Comparison of ENCODE assay signal across 9 mouse cellular contexts in the genomic region with DNA sequence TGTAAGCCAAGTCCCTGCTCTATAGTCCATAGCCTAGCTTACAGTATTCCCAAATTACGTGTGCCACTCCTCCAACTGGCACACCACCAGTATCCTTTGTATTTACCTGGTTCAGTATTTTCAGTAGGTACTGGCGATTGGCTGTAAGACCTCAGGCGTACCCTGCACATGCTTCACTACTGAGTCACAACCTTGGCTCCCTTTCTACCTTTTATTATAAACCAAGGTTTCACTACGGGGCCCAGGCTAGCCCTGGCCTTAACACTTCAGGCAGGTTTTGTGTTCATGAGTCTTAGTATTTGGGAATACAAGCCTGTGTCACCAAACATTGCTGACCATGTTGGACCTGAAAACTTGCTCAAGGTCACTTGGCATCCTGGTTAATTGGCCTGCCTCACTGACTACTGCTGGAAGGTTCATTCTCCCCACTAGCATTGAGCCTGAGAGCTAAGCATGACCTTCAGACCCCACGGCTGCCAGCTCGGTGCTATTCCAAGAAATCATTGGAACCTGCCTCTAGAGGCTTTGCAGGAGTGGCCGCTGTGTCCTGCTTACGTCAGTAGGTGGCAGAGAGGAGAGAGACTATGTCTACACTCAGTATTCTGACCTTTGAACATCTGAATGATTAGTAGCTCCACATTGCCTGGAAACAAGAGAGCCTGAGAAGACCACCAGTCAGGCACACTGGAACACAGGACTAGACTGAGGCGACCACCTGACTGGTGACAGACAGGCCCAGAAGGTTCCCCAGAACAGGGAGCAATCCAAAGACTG.
DNase-seq lines count a peak whose midpoint lies in the region; ATAC-seq lines count a peak whose summit lies in the region.
"Had no signal": no experiment of that assay in that cellular context is flagged by ENCODE, and none has a peak within 500 bp of the region (broad histone marks: within the 10 kb centered on the region; RNA-seq: fewer than 3 reads in every experiment).

No protein-coding gene starts in this region.

- H3K27ac ChIP-seq in midbrain, embryonic 13.5 days: no peak overlapping the region
- H3K27ac ChIP-seq in midbrain, embryonic 16.5 days (ENCODE audit: low read length): no peak overlapping the region
- H3K27ac ChIP-seq in stomach, embryonic 15.5 days: no peak overlapping the region
- H3K27ac ChIP-seq: heart, embryonic 13.5 days had no signal

- no peaks in the 10 kb centered on the region for H3K27me3 ChIP-seq in midbrain, embryonic 13.5 days
- no peaks in the 10 kb centered on the region for H3K27me3 ChIP-seq in midbrain, embryonic 16.5 days (ENCODE audit: control insufficient read depth, insufficient read depth, low read depth, low read length)
- no peaks in the 10 kb centered on the region for H3K27me3 ChIP-seq in stomach, embryonic 15.5 days (replicated peaks)
- H3K27me3 ChIP-seq: heart, embryonic 13.5 days had no signal

- 81% methylated on average over 9 of the region's 9 CpGs for WGBS in midbrain, embryonic 13.5 days
- WGBS in midbrain, embryonic 16.5 days: 79% methylated on average over 9 of the region's 9 CpGs
- 76% methylated on average over 9 of the region's 9 CpGs for WGBS in stomach, embryonic 15.5 days

- no peak overlapping the region for H3K9ac ChIP-seq in midbrain, embryonic 13.5 days (replicated peaks)
- H3K9ac ChIP-seq in midbrain, embryonic 16.5 days (ENCODE audit: low read depth, low read length): no peak overlapping the region
- no peak overlapping the region for H3K9ac ChIP-seq in stomach, embryonic 15.5 days
- H3K9ac ChIP-seq: heart, embryonic 13.5 days had no signal

- no peak overlapping the region for H3K4me2 ChIP-seq in midbrain, embryonic 13.5 days (replicated peaks)
- H3K4me2 ChIP-seq in midbrain, embryonic 16.5 days (ENCODE audit: low read length): no peak overlapping the region
- no peak overlapping the region for H3K4me2 ChIP-seq in stomach, embryonic 15.5 days
- H3K4me2 ChIP-seq: heart, embryonic 13.5 days had no signal

- H3K4me1 ChIP-seq in midbrain, embryonic 13.5 days (replicated peaks): no peaks in the 10 kb centered on the region
- no peaks in the 10 kb centered on the region for H3K4me1 ChIP-seq in midbrain, embryonic 16.5 days (ENCODE audit: control insufficient read depth, insufficient read depth, low read length)
- no peaks in the 10 kb centered on the region for H3K4me1 ChIP-seq in stomach, embryonic 15.5 days
- H3K4me1 ChIP-seq: heart, embryonic 13.5 days had no signal

- peaks cover 66% of the 10 kb centered on the region for H3K36me3 ChIP-seq in midbrain, embryonic 13.5 days
- peaks cover 30% of the 10 kb centered on the region for H3K36me3 ChIP-seq in midbrain, embryonic 16.5 days (ENCODE audit: control insufficient read depth, insufficient read depth, low read length)
- H3K36me3 ChIP-seq in stomach, embryonic 15.5 days: no peaks in the 10 kb centered on the region

- no peak overlapping the region for H3K4me3 ChIP-seq in midbrain, embryonic 13.5 days (replicated peaks)
- H3K4me3 ChIP-seq in midbrain, embryonic 16.5 days (ENCODE audit: low read depth, low read length): no peak overlapping the region
- H3K4me3 ChIP-seq in stomach, embryonic 15.5 days (replicated peaks): no peak overlapping the region
- H3K4me3 ChIP-seq: heart, embryonic 13.5 days had no signal

- DNase-seq in adrenal gland, adult 2 months: peak; percentile 38
- DNase-seq in adrenal gland, postnatal 4 days (ENCODE audit: low spot score in 2 of 2): no peak
- peak; percentile 68 for DNase-seq in kidney, adult 9 months
- no peak for DNase-seq in cerebellum, adult 11 months

- H3K9me3 ChIP-seq in midbrain, embryonic 13.5 days: no peaks in the 10 kb centered on the region
- no peaks in the 10 kb centered on the region for H3K9me3 ChIP-seq in midbrain, embryonic 16.5 days (replicated peaks; ENCODE audit: control insufficient read depth, low read length, poor library complexity, severe bottlenecking)
- no peaks in the 10 kb centered on the region for H3K9me3 ChIP-seq in stomach, embryonic 15.5 days
- H3K9me3 ChIP-seq: heart, embryonic 13.5 days had no signal

- peak; percentile 41; the same call in 1 of the 2 replicates for ATAC-seq in midbrain, embryonic 13.5 days
- ATAC-seq in midbrain, embryonic 16.5 days: no peak
- ATAC-seq in stomach, embryonic 15.5 days (ENCODE audit: insufficient read depth, low FRiP score, low read depth): peak; percentile 55; the same call in 1 of the 2 replicates
- ATAC-seq in CD4-positive, CD25-positive, alpha-beta regulatory T cell, adult 4 months: no peak

Comparison
In these comparisons a context has a peak if more than half of its experiments do, and no peak if none do; other contexts are left out.
1. DNase-seq: peak in adrenal gland, adult 2 months (single experiment) and kidney, adult 9 months (single experiment); none in adrenal gland, postnatal 4 days (0 of 2) and cerebellum, adult 11 months (single experiment).
2. ATAC-seq: peak in midbrain, embryonic 13.5 days (single experiment) and stomach, embryonic 15.5 days (single experiment); none in midbrain, embryonic 16.5 days (single experiment) and CD4-positive, CD25-positive, alpha-beta regulatory T cell, adult 4 months (single experiment).